Mouse (Mus musculus): ENCODE data around the gene Hist2h3b.

DNA sequence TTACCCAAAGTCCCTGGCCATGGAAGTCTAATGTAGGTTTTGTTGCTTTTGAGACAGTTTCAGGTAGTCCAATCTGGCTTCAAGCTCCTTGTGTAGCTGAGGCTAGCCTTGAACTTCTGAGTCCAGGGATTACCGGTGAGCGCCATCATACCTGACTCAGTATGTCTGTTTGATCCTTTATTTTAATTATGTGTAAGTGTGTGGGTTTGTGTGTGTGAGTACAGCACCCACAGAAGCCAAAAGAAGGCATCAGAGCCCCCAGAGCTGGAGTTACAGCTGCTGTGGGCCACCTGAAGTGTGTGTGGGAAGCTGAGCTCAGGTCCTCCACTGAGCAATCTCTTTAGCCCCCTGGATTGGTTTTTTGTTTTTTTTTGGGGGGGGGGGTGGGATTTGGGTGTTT lies 31.1 kb downstream of the Hist2h3b start:
- TF ChIP-seq POLR2A (IDR thresholded peaks at IDR 0.05; ENCODE audit: control insufficient read depth, extremely low read depth, insufficient read depth, low read length, poor library complexity): no peak
- no peak for TF ChIP-seq CTCF (IDR thresholded peaks at IDR 0.05; ENCODE audit: borderline replicate concordance, control insufficient read depth, extremely low read depth, insufficient read depth, low read length, poor library complexity)

All from thymus, adult 2 months (tissue).